Mouse (Mus musculus) embryonic facial prominence, embryonic 14.5 days (tissue): ENCODE measurements at regions not wholly inside any gene's neighbourhood (a gene's known extent, or its start where the extent isn't known, plus 50 kb on each side); places are given as distances from the start of the nearest gene placed in this dataset.
"Not testable (repeated sequence)": the region's sequence is repeated elsewhere in the genome, so short reads cannot be mapped to it uniquely, and the experiment has no call there.

Experiments used
- ATAC-seq: fragments of 200-750 bp; cut with Nextera tagmentation; 2 replicates; pipeline ENCODE4 v1.8.0; 2017; ENCODE audit warnings: low read depth, moderate number of reproducible peaks, moderate TSS enrichment
- DNase-seq: peaks from one replicate; pipeline ENCODE4 v3.0.0-alpha.2; 2015; ENCODE audit warnings: low spot score
- H3K27ac ChIP-seq: fragments of 300-500 bp; sonication (generic); replicated peaks from 2 replicates; pipeline ENCODE4 v1.5.1; 2014; ENCODE audit warnings: low read depth, mild to moderate bottlenecking, low read length, moderate library complexity
- H3K27me3 ChIP-seq: fragments of 300-500 bp; sonication (generic); replicated peaks from 2 replicates; pipeline ENCODE4 v1.6.1; 2014; ENCODE audit warnings: low read length; ENCODE audit not compliant: control insufficient read depth, insufficient read depth
- H3K36me3 ChIP-seq: fragments of 300-500 bp; sonication (generic); 2 replicates; pipeline ENCODE4 v1.6.1; 2014; ENCODE audit warnings: low read length, mixed read lengths; ENCODE audit not compliant: control insufficient read depth, insufficient read depth
- H3K4me1 ChIP-seq: fragments of 300-500 bp; sonication (generic); 2 replicates; pipeline ENCODE4 v1.6.1; 2014; ENCODE audit warnings: antibody characterized with exemption, low read length; ENCODE audit not compliant: control insufficient read depth, insufficient read depth
- H3K4me2 ChIP-seq: fragments of 300-500 bp; sonication (generic); 2 replicates; pipeline ENCODE4 v1.6.1; 2014; ENCODE audit warnings: low read depth, mild to moderate bottlenecking, low read length, moderate library complexity, mixed read lengths
- H3K4me3 ChIP-seq: fragments of 300-500 bp; sonication (generic); 2 replicates; pipeline ENCODE4 v1.5.1; 2014; ENCODE audit warnings: low read depth, mild to moderate bottlenecking, low read length
- H3K9ac ChIP-seq: fragments of 300-500 bp; sonication (generic); 2 replicates; pipeline ENCODE4 v1.6.1; 2014; ENCODE audit warnings: low read depth, mild to moderate bottlenecking, low read length, moderate library complexity, mixed read lengths
- H3K9me3 ChIP-seq: fragments of 300-500 bp; sonication (generic); 2 replicates; pipeline ENCODE4 v1.6.1; 2016; ENCODE audit warnings: low read length; ENCODE audit not compliant: control insufficient read depth
- WGBS: fragments of 180-500 bp; shearing (Covaris S2); extraction: QIAGEN DNeasy Blood & Tissue Kit; methylation state at CpG from one replicate; pipeline ENCODE4 v1.1.7; 2014; 5-methylcytosine and 5-hydroxymethylcytosine counted together

- H3K27me3 ChIP-seq, H3K27ac ChIP-seq, H3K36me3 ChIP-seq, DNase-seq, H3K9ac ChIP-seq, H3K4me1 ChIP-seq, H3K4me3 ChIP-seq, H3K9me3 ChIP-seq, H3K4me2 ChIP-seq, ATAC-seq: not testable (repeated sequence)
- 89% methylated on average over 3 of the region's 4 CpGs for WGBS
Measured at GRCm38 (mm10) chr10:85731163-85731562, 98.1 kb upstream of the Pwp1 start.

- DNase-seq, H3K27me3 ChIP-seq, H3K9me3 ChIP-seq, H3K36me3 ChIP-seq, H3K9ac ChIP-seq, H3K4me3 ChIP-seq, H3K4me2 ChIP-seq, H3K4me1 ChIP-seq, ATAC-seq, H3K27ac ChIP-seq: not testable (repeated sequence)
- WGBS, result 39% methylated on average over 7 of the region's 13 CpGs
Measured at GRCm38 (mm10) chr10:85731796-85732388, 97.4 kb upstream of the Pwp1 start.

- no peaks in the 10 kb centered on the region for H3K36me3 ChIP-seq
- no peaks in the 10 kb centered on the region for H3K9me3 ChIP-seq
- no peak overlapping the region for H3K9ac ChIP-seq
- H3K4me1 ChIP-seq, result no peaks in the 10 kb centered on the region
- no peaks in the 10 kb centered on the region for H3K27me3 ChIP-seq
- ATAC-seq (no peak), DNase-seq (peak; percentile 17)
- no peak overlapping the region for H3K4me2 ChIP-seq
- H3K4me3 ChIP-seq, result no peak overlapping the region
- H3K27ac ChIP-seq, result no peak overlapping the region
- 30% methylated on average over 1 of the region's 1 CpGs for WGBS
Measured at GRCm38 (mm10) chr10:85737796-85738195, 91.5 kb upstream of the Pwp1 start.

GRCm38 (mm10) chr10:85739008-85739407 lies 90.3 kb upstream of the Pwp1 start:
- Histone ChIP-seq H3K36me3 (no peaks in the 10 kb centered on the region), H3K4me1 (no peaks in the 10 kb centered on the region), H3K4me3 (no peak overlapping the region), H3K27me3 (no peaks in the 10 kb centered on the region), H3K27ac (no peak overlapping the region), H3K4me2 (no peak overlapping the region), H3K9ac (no peak overlapping the region), H3K9me3 (no peaks in the 10 kb centered on the region)
- no peak for DNase-seq
- ATAC-seq, result no peak
- WGBS, result 46% methylated on average over 3 of the region's 3 CpGs

- H3K4me1 ChIP-seq, H3K4me2 ChIP-seq, H3K27ac ChIP-seq, H3K9ac ChIP-seq, H3K4me3 ChIP-seq, H3K9me3 ChIP-seq, H3K36me3 ChIP-seq, H3K27me3 ChIP-seq: not testable (repeated sequence)
- peak; percentile 62; the same call in 1 of the 2 replicates for ATAC-seq
- peak; percentile 20 for DNase-seq
Measured at GRCm38 (mm10) chr10:85739565-85739964, 89.7 kb upstream of the Pwp1 start.

- H3K4me2 ChIP-seq, result no peak overlapping the region
- ATAC-seq, result no peak
- H3K27me3 ChIP-seq, result no peaks in the 10 kb centered on the region
- no peak overlapping the region for H3K27ac ChIP-seq
- no peak overlapping the region for H3K4me3 ChIP-seq
- no peaks in the 10 kb centered on the region for H3K9me3 ChIP-seq
- DNase-seq, result no peak
- H3K4me1 ChIP-seq, result no peaks in the 10 kb centered on the region
- WGBS, result 75% methylated on average over 5 of the region's 5 CpGs
- no peak overlapping the region for H3K9ac ChIP-seq
- no peaks in the 10 kb centered on the region for H3K36me3 ChIP-seq
Measured at GRCm38 (mm10) chr10:85741972-85742371, 87.3 kb upstream of the Pwp1 start.

GRCm38 (mm10) chr10:85745390-85745789 lies 83.9 kb upstream of the Pwp1 start:
- not testable (repeated sequence) for H3K9me3 ChIP-seq, H3K36me3 ChIP-seq, H3K27ac ChIP-seq, H3K4me3 ChIP-seq, H3K4me1 ChIP-seq, DNase-seq, H3K27me3 ChIP-seq, ATAC-seq, H3K4me2 ChIP-seq, H3K9ac ChIP-seq
- 72% methylated on average over 6 of the region's 7 CpGs for WGBS

GRCm38 (mm10) chr10:85745818-85746217 lies 83.5 kb upstream of the Pwp1 start:
- not testable (repeated sequence) for H3K36me3 ChIP-seq, H3K27me3 ChIP-seq, H3K4me3 ChIP-seq, ATAC-seq, DNase-seq, H3K4me1 ChIP-seq, H3K4me2 ChIP-seq, H3K9ac ChIP-seq, H3K9me3 ChIP-seq, H3K27ac ChIP-seq
- 37% methylated on average over 2 of the region's 8 CpGs for WGBS

GRCm38 (mm10) chr10:85749549-85749948 lies 79.7 kb upstream of the Pwp1 start:
- not testable (repeated sequence) for H3K27ac ChIP-seq, H3K9me3 ChIP-seq, H3K36me3 ChIP-seq, ATAC-seq, H3K4me1 ChIP-seq, H3K27me3 ChIP-seq, H3K4me2 ChIP-seq, H3K4me3 ChIP-seq, DNase-seq, H3K9ac ChIP-seq
- WGBS, result 73% methylated on average over 2 of the region's 2 CpGs
